Mouse (Mus musculus) limb, embryonic 14.5 days (tissue): ENCODE measurements around the gene Lst1. TPM values are rescaled to one million over a fixed set of nuclear protein-coding genes. Genes with fewer than 3 reads are reported as not detected.

Source experiments
- ATAC-seq: fragments of 200-750 bp; cut with Nextera tagmentation; 2 replicates; pipeline ENCODE4 v1.8.0; 2017; ENCODE audit warnings: low read depth, moderate number of reproducible peaks, moderate TSS enrichment; ENCODE audit not compliant: low FRiP score
- DNase-seq: peaks from one replicate; pipeline ENCODE4 v3.0.0-alpha.2; 2015; ENCODE audit warnings: low spot score
- H3K27ac ChIP-seq: fragments of 300-500 bp; sonication (generic); replicated peaks from 2 replicates; pipeline ENCODE4 v1.5.1; 2014; ENCODE audit warnings: low read depth, mild to moderate bottlenecking, low read length, moderate library complexity, mixed read lengths
- H3K27me3 ChIP-seq: fragments of 300-500 bp; sonication (generic); 2 replicates; pipeline ENCODE4 v1.6.1; 2014; ENCODE audit warnings: low read length, mixed read lengths; ENCODE audit not compliant: control insufficient read depth, insufficient read depth
- H3K36me3 ChIP-seq: fragments of 300-500 bp; sonication (generic); 2 replicates; pipeline ENCODE4 v1.6.1; 2014; ENCODE audit warnings: mild to moderate bottlenecking, low read length, moderate library complexity, mixed read lengths; ENCODE audit not compliant: control insufficient read depth, insufficient read depth
- H3K4me1 ChIP-seq: fragments of 300-500 bp; sonication (generic); 2 replicates; pipeline ENCODE4 v1.6.1; 2014; ENCODE audit warnings: antibody characterized with exemption, low read length, mixed read lengths; ENCODE audit not compliant: control insufficient read depth, insufficient read depth
- H3K4me2 ChIP-seq: fragments of 300-500 bp; sonication (generic); replicated peaks from 2 replicates; pipeline ENCODE4 v1.6.1; 2014; ENCODE audit warnings: low read depth, mild to moderate bottlenecking, low read length, moderate library complexity; ENCODE audit not compliant: severe bottlenecking
- H3K4me3 ChIP-seq: fragments of 300-500 bp; sonication (generic); replicated peaks from 2 replicates; pipeline ENCODE4 v1.5.1; 2014; ENCODE audit warnings: low read length
- H3K9ac ChIP-seq: fragments of 300-500 bp; sonication (generic); 2 replicates; pipeline ENCODE4 v1.6.1; 2014; ENCODE audit warnings: mild to moderate bottlenecking, low read depth, low read length, moderate library complexity; ENCODE audit not compliant: severe bottlenecking
- H3K9me3 ChIP-seq: fragments of 300-500 bp; sonication (generic); 2 replicates; pipeline ENCODE4 v1.6.1; 2016; ENCODE audit warnings: low read length; ENCODE audit not compliant: control insufficient read depth
- POLR2A ChIP-seq: fragments of 200-500 bp; IDR thresholded peaks from 2 replicates; pipeline ENCODE4 v1.8.0; 2012; ENCODE audit warnings: inconsistent platforms, mild to moderate bottlenecking, moderate library complexity, borderline replicate concordance; ENCODE audit not compliant: insufficient read depth, insufficient read length; ENCODE audit errors: extremely low read depth
- WGBS: fragments of 180-500 bp; shearing (Covaris S2); extraction: QIAGEN DNeasy Blood & Tissue Kit; methylation state at CpG from one replicate; pipeline ENCODE4 v1.1.7; 2014; 5-methylcytosine and 5-hydroxymethylcytosine counted together
- microRNA-seq: library from miRNA; unstranded; fragments of <30 nt; microRNA quantifications from one replicate; pipeline ENCODE4, GENCODE M21; 2016
- polyA plus RNA-seq, 2 experiments: library from polyadenylated mRNA; depleted of rRNA in 1 of 2; stranded (reverse) in 1 of 2; unstranded in 1 of 2; fragments of >200 nt; fragmentation: Nextera tagmentation in 1 of 2; extraction: Ambion mirVana in 1 of 2; gene quantifications; 2 replicates each; pipeline versions ENCODE4 v1.2.1 to v1.2.3; 2012 to 2014

Gene Lst1
- polyA plus RNA-seq, 2 experiments = 21.8 to 29.2 TPM

- Histone ChIP-seq H3K4me3 (no peak overlapping the region), H3K9ac (no peak overlapping the region)
- no peak for DNase-seq
Observed at GRCm38 (mm10) chr17:35141971-35142370, 46.3 kb downstream of the Lst1 start.

GRCm38 (mm10) chr17:35140490-35140996, 47.7 kb downstream of the Lst1 start:
- ATAC-seq (no peak), DNase-seq (no peak)
- no peak overlapping the region for H3K27ac ChIP-seq
- 84% methylated on average over 16 of the region's 16 CpGs for WGBS
- H3K4me1 ChIP-seq = peaks cover 9% of the 10 kb centered on the region; the same call in 1 of the 2 replicates
- no peak for TF ChIP-seq POLR2A
- H3K4me2 ChIP-seq = no peak overlapping the region
- H3K4me3 ChIP-seq = no peak overlapping the region
- peaks cover 76% of the 10 kb centered on the region for H3K36me3 ChIP-seq
- H3K9me3 ChIP-seq = no peaks in the 10 kb centered on the region
- no peaks in the 10 kb centered on the region for H3K27me3 ChIP-seq
- H3K9ac ChIP-seq = no peak overlapping the region

More at GRCm38 (mm10) chr17:35141971-35142370, 46.3 kb downstream of the Lst1 start:
- no peak overlapping the region for H3K4me2 ChIP-seq
- H3K36me3 ChIP-seq = peaks cover 90% of the 10 kb centered on the region
- no peak for TF ChIP-seq POLR2A
- WGBS = 90% methylated on average over 6 of the region's 6 CpGs
- 0 out of 2 replicates have a peak, but pooled peaks cover 3% of the 10 kb centered on the region for H3K4me1 ChIP-seq
- no peak for ATAC-seq
- no peak overlapping the region for H3K27ac ChIP-seq
- H3K27me3 ChIP-seq = no peaks in the 10 kb centered on the region
- H3K9me3 ChIP-seq = no peaks in the 10 kb centered on the region

- ATAC-seq (no peak), DNase-seq (no peak)
- H3K9ac ChIP-seq = no peak overlapping the region
- peaks cover 9% of the 10 kb centered on the region; the same call in 1 of the 2 replicates for H3K4me1 ChIP-seq
- no peaks in the 10 kb centered on the region for H3K27me3 ChIP-seq
- TF ChIP-seq POLR2A = no peak
- WGBS = 87% methylated on average over 3 of the region's 3 CpGs
- H3K27ac ChIP-seq = no peak overlapping the region
- no peaks in the 10 kb centered on the region for H3K9me3 ChIP-seq
- H3K4me3 ChIP-seq = no peak overlapping the region
- H3K36me3 ChIP-seq = peaks cover 63% of the 10 kb centered on the region
- no peak overlapping the region for H3K4me2 ChIP-seq
Observed at GRCm38 (mm10) chr17:35139269-35139668, 49.0 kb downstream of the Lst1 start.

GRCm38 (mm10) chr17:35135591-35136320, 52.5 kb downstream of the Lst1 start:
- TF ChIP-seq POLR2A = 0 out of 2 replicates have a peak, but pooled peaks have one; percentile 2
- H3K9ac ChIP-seq = peak overlapping the region; percentile 81
- H3K27ac ChIP-seq = peak overlapping the region; percentile 88
- no peaks in the 10 kb centered on the region for H3K27me3 ChIP-seq
- peaks cover 9% of the 10 kb centered on the region; the same call in 1 of the 2 replicates for H3K4me1 ChIP-seq
- H3K4me3 ChIP-seq = peak overlapping the region; percentile 73
- ATAC-seq = peak; percentile 56
- H3K4me2 ChIP-seq = peak overlapping the region; percentile 73
- 1% methylated on average over 26 of the region's 43 CpGs for WGBS
- H3K9me3 ChIP-seq = no peaks in the 10 kb centered on the region
- no peak for DNase-seq
- H3K36me3 ChIP-seq = peaks cover 28% of the 10 kb centered on the region

Small RNA genes within 50 kb of the gene (microRNA-seq; reads per million reads assigned to microRNA genes)
- gene Mir6973a (not detected), gene Mir6974 (not detected)

Other genes starting within 250 kb of the Lst1 start
Only the 30 nearest of the 38 such genes appear.
- 0.64 and 0.85 TPM in 2 replicates for gene Vwa7, start 171.9 kb downstream of the Lst1 start, polyA plus RNA-seq (2012; rRNA removed)
- gene Vwa7, start 171.9 kb downstream of the Lst1 start, polyA plus RNA-seq (2014; fragmentation: Nextera tagmentation; extraction: Ambion mirVana) = 0.11 and 0.15 TPM in 2 replicates
- gene Sapcd1, start 160.4 kb downstream of the Lst1 start, polyA plus RNA-seq (2012; rRNA removed) = 12.0 and 15.2 TPM in 2 replicates
- gene Sapcd1, start 160.4 kb downstream of the Lst1 start, polyA plus RNA-seq (2014; fragmentation: Nextera tagmentation; extraction: Ambion mirVana) = 12.5 and 13.7 TPM in 2 replicates
- 6.4 and 6.5 TPM in 2 replicates for gene Msh5, start 141.7 kb downstream of the Lst1 start, polyA plus RNA-seq (2012; rRNA removed)
- gene Msh5, start 141.7 kb downstream of the Lst1 start, polyA plus RNA-seq (2014; fragmentation: Nextera tagmentation; extraction: Ambion mirVana) = 3.4 and 3.5 TPM in 2 replicates
- 229 and 236 TPM in 2 replicates for gene Clic1, start 138.5 kb downstream of the Lst1 start, polyA plus RNA-seq (2012; rRNA removed)
- 103 and 108 TPM in 2 replicates for gene Clic1, start 138.5 kb downstream of the Lst1 start, polyA plus RNA-seq (2014; fragmentation: Nextera tagmentation; extraction: Ambion mirVana)
- 271 and 326 TPM in 2 replicates for gene Ddah2, start 129.4 kb downstream of the Lst1 start, polyA plus RNA-seq (2012; rRNA removed)
- gene Ddah2, start 129.4 kb downstream of the Lst1 start, polyA plus RNA-seq (2014; fragmentation: Nextera tagmentation; extraction: Ambion mirVana) = 358 and 403 TPM in 2 replicates
- gene Ly6g6c, start 123.1 kb downstream of the Lst1 start, polyA plus RNA-seq (2012; rRNA removed) = 3.4 and 5.5 TPM in 2 replicates
- gene Ly6g6c, start 123.1 kb downstream of the Lst1 start, polyA plus RNA-seq (2014; fragmentation: Nextera tagmentation; extraction: Ambion mirVana) = 10.4 and 22.3 TPM in 2 replicates
- gene Mpig6b, start 122.3 kb downstream of the Lst1 start, polyA plus RNA-seq (2012; rRNA removed) = 0.45 and 0.47 TPM in 2 replicates
- 0.64 and 1.3 TPM in 2 replicates for gene Mpig6b, start 122.3 kb downstream of the Lst1 start, polyA plus RNA-seq (2014; fragmentation: Nextera tagmentation; extraction: Ambion mirVana)
- gene Ly6g6e, start 111.5 kb downstream of the Lst1 start, polyA plus RNA-seq (2012; rRNA removed) = 14.2 and 14.8 TPM in 2 replicates
- gene Ly6g6e, start 111.5 kb downstream of the Lst1 start, polyA plus RNA-seq (2014; fragmentation: Nextera tagmentation; extraction: Ambion mirVana) = 18.0 and 28.4 TPM in 2 replicates
- gene Ly6g6d, start 110.4 kb downstream of the Lst1 start, polyA plus RNA-seq (2012; rRNA removed) = 1.3 and 2.3 TPM in 2 replicates
- 2.0 TPM in 1 of 2 replicates, not detected in the other for gene Ly6g6d, start 110.4 kb downstream of the Lst1 start, polyA plus RNA-seq (2014; fragmentation: Nextera tagmentation; extraction: Ambion mirVana)
- gene Ly6g6f, start 102.8 kb downstream of the Lst1 start, polyA plus RNA-seq (2012; rRNA removed) = 0.14 and 0.73 TPM in 2 replicates
- 0.28 TPM in 1 of 2 replicates, not detected in the other for gene Ly6g6f, start 102.8 kb downstream of the Lst1 start, polyA plus RNA-seq (2014; fragmentation: Nextera tagmentation; extraction: Ambion mirVana)
- 98.6 and 157 TPM in 2 replicates for gene Abhd16a, start 99.2 kb downstream of the Lst1 start, polyA plus RNA-seq (2012; rRNA removed)
- gene Abhd16a, start 99.2 kb downstream of the Lst1 start, polyA plus RNA-seq (2014; fragmentation: Nextera tagmentation; extraction: Ambion mirVana) = 78.0 and 88.3 TPM in 2 replicates
- not detected in 2 replicates for gene Ly6g5c, start 80.2 kb downstream of the Lst1 start, polyA plus RNA-seq (2012; rRNA removed)
- not detected in 2 replicates for gene Ly6g5c, start 80.2 kb downstream of the Lst1 start, polyA plus RNA-seq (2014; fragmentation: Nextera tagmentation; extraction: Ambion mirVana)
- gene Ly6g5b, start 73.0 kb downstream of the Lst1 start, polyA plus RNA-seq (2012; rRNA removed) = 2.1 and 3.5 TPM in 2 replicates
- 0.59 and 0.68 TPM in 2 replicates for gene Ly6g5b, start 73.0 kb downstream of the Lst1 start, polyA plus RNA-seq (2014; fragmentation: Nextera tagmentation; extraction: Ambion mirVana)
- 13.6 and 15.1 TPM in 2 replicates for gene Gpank1, start 67.0 kb downstream of the Lst1 start, polyA plus RNA-seq (2012; rRNA removed)
- gene Gpank1, start 67.0 kb downstream of the Lst1 start, polyA plus RNA-seq (2014; fragmentation: Nextera tagmentation; extraction: Ambion mirVana) = 17.5 and 20.0 TPM in 2 replicates
- 181 and 250 TPM in 2 replicates for gene Csnk2b, start 66.4 kb downstream of the Lst1 start, polyA plus RNA-seq (2012; rRNA removed)
- gene Csnk2b, start 66.4 kb downstream of the Lst1 start, polyA plus RNA-seq (2014; fragmentation: Nextera tagmentation; extraction: Ambion mirVana) = 275 and 308 TPM in 2 replicates
- gene D17H6S53E, start 62.1 kb downstream of the Lst1 start, polyA plus RNA-seq (2012; rRNA removed) = 5.7 and 6.6 TPM in 2 replicates
- gene D17H6S53E, start 62.1 kb downstream of the Lst1 start, polyA plus RNA-seq (2014; fragmentation: Nextera tagmentation; extraction: Ambion mirVana) = 6.4 and 8.2 TPM in 2 replicates
- gene Apom, start 56.4 kb downstream of the Lst1 start, polyA plus RNA-seq (2012; rRNA removed) = 1.1 and 1.7 TPM in 2 replicates
- gene Apom, start 56.4 kb downstream of the Lst1 start, polyA plus RNA-seq (2014; fragmentation: Nextera tagmentation; extraction: Ambion mirVana) = 0.26 TPM in 1 of 2 replicates, not detected in the other
- 265 and 361 TPM in 2 replicates for gene Bag6, start 53.3 kb downstream of the Lst1 start, polyA plus RNA-seq (2012; rRNA removed)
- gene Bag6, start 53.3 kb downstream of the Lst1 start, polyA plus RNA-seq (2014; fragmentation: Nextera tagmentation; extraction: Ambion mirVana) = 76.2 and 82.8 TPM in 2 replicates
- gene Prrc2a, start 23.5 kb downstream of the Lst1 start, polyA plus RNA-seq (2012; rRNA removed) = 404 and 512 TPM in 2 replicates
- 192 and 196 TPM in 2 replicates for gene Prrc2a, start 23.5 kb downstream of the Lst1 start, polyA plus RNA-seq (2014; fragmentation: Nextera tagmentation; extraction: Ambion mirVana)
- gene Aif1, start 12.4 kb downstream of the Lst1 start, polyA plus RNA-seq (2012; rRNA removed) = 4.0 and 4.8 TPM in 2 replicates
- gene Aif1, start 12.4 kb downstream of the Lst1 start, polyA plus RNA-seq (2014; fragmentation: Nextera tagmentation; extraction: Ambion mirVana) = 13.1 and 15.7 TPM in 2 replicates
- 1.7 and 3.0 TPM in 2 replicates for gene Ltb, start 6.0 kb upstream of the Lst1 start, polyA plus RNA-seq (2012; rRNA removed)
- gene Ltb, start 6.0 kb upstream of the Lst1 start, polyA plus RNA-seq (2014; fragmentation: Nextera tagmentation; extraction: Ambion mirVana) = 1.1 and 1.4 TPM in 2 replicates
- gene Tnf, start 13.6 kb upstream of the Lst1 start, polyA plus RNA-seq (2012; rRNA removed) = 1.1 and 1.3 TPM in 2 replicates
- gene Tnf, start 13.6 kb upstream of the Lst1 start, polyA plus RNA-seq (2014; fragmentation: Nextera tagmentation; extraction: Ambion mirVana) = 0.28 and 0.73 TPM in 2 replicates
- 0.36 and 0.39 TPM in 2 replicates for gene Lta, start 16.9 kb upstream of the Lst1 start, polyA plus RNA-seq (2012; rRNA removed)
- 0.14 TPM in 1 of 2 replicates, not detected in the other for gene Lta, start 16.9 kb upstream of the Lst1 start, polyA plus RNA-seq (2014; fragmentation: Nextera tagmentation; extraction: Ambion mirVana)
- gene Gm16181, start 32.4 kb upstream of the Lst1 start, polyA plus RNA-seq (2012; rRNA removed) = 0.26 TPM in 1 of 2 replicates, not detected in the other
- not detected in 2 replicates for gene Gm16181, start 32.4 kb upstream of the Lst1 start, polyA plus RNA-seq (2014; fragmentation: Nextera tagmentation; extraction: Ambion mirVana)
- gene Atp6v1g2, start 45.2 kb upstream of the Lst1 start, polyA plus RNA-seq (2012; rRNA removed) = 11.2 and 12.0 TPM in 2 replicates
- 3.6 and 4.9 TPM in 2 replicates for gene Atp6v1g2, start 45.2 kb upstream of the Lst1 start, polyA plus RNA-seq (2014; fragmentation: Nextera tagmentation; extraction: Ambion mirVana)
- gene Nfkbil1, start 47.4 kb upstream of the Lst1 start, polyA plus RNA-seq (2012; rRNA removed) = 17.0 and 19.6 TPM in 2 replicates
- 4.9 and 5.9 TPM in 2 replicates for gene Nfkbil1, start 47.4 kb upstream of the Lst1 start, polyA plus RNA-seq (2014; fragmentation: Nextera tagmentation; extraction: Ambion mirVana)
- 877 and 1,003 TPM in 2 replicates for gene Ddx39b, start 53.3 kb upstream of the Lst1 start, polyA plus RNA-seq (2012; rRNA removed)
- gene Ddx39b, start 53.3 kb upstream of the Lst1 start, polyA plus RNA-seq (2014; fragmentation: Nextera tagmentation; extraction: Ambion mirVana) = 416 and 445 TPM in 2 replicates
- gene H2-D1, start 74.3 kb upstream of the Lst1 start, polyA plus RNA-seq (2012; rRNA removed) = 26.0 and 27.2 TPM in 2 replicates
- 49.3 and 53.9 TPM in 2 replicates for gene H2-D1, start 74.3 kb upstream of the Lst1 start, polyA plus RNA-seq (2014; fragmentation: Nextera tagmentation; extraction: Ambion mirVana)
- 0.01 and 0.05 TPM in 2 replicates for gene H2-Q1, start 132.0 kb upstream of the Lst1 start, polyA plus RNA-seq (2012; rRNA removed)
- not detected in 2 replicates for gene H2-Q1, start 132.0 kb upstream of the Lst1 start, polyA plus RNA-seq (2014; fragmentation: Nextera tagmentation; extraction: Ambion mirVana)
- 0.16 and 0.41 TPM in 2 replicates for gene H2-Q2, start 153.8 kb upstream of the Lst1 start, polyA plus RNA-seq (2012; rRNA removed)
- gene H2-Q2, start 153.8 kb upstream of the Lst1 start, polyA plus RNA-seq (2014; fragmentation: Nextera tagmentation; extraction: Ambion mirVana) = 0.15 and 0.37 TPM in 2 replicates